Mouse (Mus musculus) forebrain, embryonic 16.5 days (tissue): ENCODE results near the gene Il25. TPM values are rescaled to one million over a fixed set of nuclear protein-coding genes. Genes with fewer than 3 reads are reported as not detected.
A peak's percentile ranks its signal among the peaks of the same experiment; 100 is the strongest.

Experiments used
- ATAC-seq: fragments of 200-750 bp; cut with Nextera tagmentation; 2 replicates; pipeline ENCODE4 v1.8.0; 2017; ENCODE audit warnings: mild to moderate bottlenecking, moderate library complexity
- H3K27ac ChIP-seq: fragments of 300-500 bp; sonication (generic); 2 replicates; pipeline ENCODE4 v1.5.1; 2014; ENCODE audit warnings: low read length, control low read depth
- H3K27me3 ChIP-seq: fragments of 300-500 bp; sonication (generic); replicated peaks from 2 replicates; pipeline ENCODE4 v1.6.1; 2014; ENCODE audit warnings: low read length; ENCODE audit not compliant: control insufficient read depth, insufficient read depth
- H3K36me3 ChIP-seq: fragments of 300-500 bp; sonication (generic); 2 replicates; pipeline ENCODE4 v1.6.1; 2014; ENCODE audit not compliant: control insufficient read depth, insufficient read depth
- H3K4me1 ChIP-seq: fragments of 300-500 bp; sonication (generic); replicated peaks from 2 replicates; pipeline ENCODE4 v1.6.1; 2014; ENCODE audit warnings: low read length; ENCODE audit not compliant: control insufficient read depth, insufficient read depth
- H3K4me2 ChIP-seq: fragments of 300-500 bp; sonication (generic); 2 replicates; pipeline ENCODE4 v1.6.1; 2014; ENCODE audit warnings: mild to moderate bottlenecking, low read length, control low read depth
- H3K4me3 ChIP-seq: fragments of 300-500 bp; sonication (generic); replicated peaks from 2 replicates; pipeline ENCODE4 v1.5.1; 2014; ENCODE audit warnings: mild to moderate bottlenecking, low read length, control low read depth
- H3K9ac ChIP-seq: fragments of 300-500 bp; sonication (generic); replicated peaks from 2 replicates; pipeline ENCODE4 v1.6.1; 2014; ENCODE audit warnings: low read depth, low read length, control low read depth
- H3K9me3 ChIP-seq: fragments of 300-500 bp; sonication (generic); 2 replicates; pipeline ENCODE4 v1.6.1; 2016; ENCODE audit warnings: low read length; ENCODE audit not compliant: control insufficient read depth
- WGBS: fragments of 180-500 bp; shearing (Covaris S2); extraction: QIAGEN DNeasy Blood & Tissue Kit; methylation state at CpG from one replicate; pipeline ENCODE4 v1.1.7; 2014; 5-methylcytosine and 5-hydroxymethylcytosine counted together
- polyA plus RNA-seq: library from polyadenylated mRNA; unstranded; fragments of >200 nt; fragmentation: Nextera tagmentation; extraction: Ambion mirVana; gene quantifications from 2 replicates; pipeline ENCODE4 v1.2.1, GENCODE M21; 2015

Gene Il25
- polyA plus RNA-seq: 0.46 and 0.53 TPM in 2 replicates

DNA sequence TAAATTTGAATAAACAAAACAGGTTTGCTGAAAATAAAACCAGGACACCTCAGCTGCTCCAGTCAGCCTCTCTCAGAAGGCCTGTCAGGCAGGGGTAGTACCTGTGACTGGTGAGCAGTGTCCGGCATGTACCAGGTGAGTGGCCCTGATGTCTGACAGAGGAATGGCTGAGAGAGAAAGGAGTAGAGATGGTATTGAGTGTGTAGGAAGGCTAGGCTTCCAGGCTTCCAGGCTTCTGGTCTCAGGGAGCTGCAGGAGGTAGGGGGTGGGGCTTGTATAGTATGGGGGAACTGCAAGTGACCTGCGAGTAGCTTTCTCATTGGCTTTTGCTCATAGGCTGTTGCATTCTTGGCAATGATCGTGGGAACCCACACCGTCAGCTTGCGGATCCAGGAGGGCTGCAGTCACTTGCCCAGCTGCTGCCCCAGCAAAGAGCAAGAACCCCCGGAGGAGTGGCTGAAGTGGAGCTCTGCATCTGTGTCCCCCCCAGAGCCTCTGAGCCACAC, at the start of gene Il25:
Gene Il25, plus strand, starts transcription at position 51 of the 506 bp plus-strand sequence.
- Histone ChIP-seq H3K27me3 (no peaks in the 10 kb centered on the region), H3K4me2 (no peak within 1 kb of the TSS), H3K4me1 (peaks cover 6% of the 10 kb centered on the region; the same call in 1 of the 2 replicates), H3K4me3 (no peak within 1 kb of the TSS), H3K27ac (no peak within 1 kb of the TSS), H3K9ac (no peak within 1 kb of the TSS), H3K9me3 (no peaks in the 10 kb centered on the region), H3K36me3 (no peaks in the 10 kb centered on the region)
- 29% methylated on average over 6 of the region's 6 CpGs for WGBS
- no peak for ATAC-seq

GRCm38 (mm10) chr14:54883154-54884021, 49.1 kb upstream of the Il25 start, which contains the start of the genes Bcl2l2 and Gm20521:
Gene Bcl2l2 (plus strand): TSS chr14:54883377.
Gene Gm20521 (plus strand): TSS chr14:54883441.
- peak within 1 kb of the TSS; percentile 55 for H3K4me3 ChIP-seq
- peak; percentile 83 for ATAC-seq
- no peaks in the 10 kb centered on the region for H3K27me3 ChIP-seq
- peak within 1 kb of the TSS; percentile 74 for H3K27ac ChIP-seq
- peaks cover 23% of the 10 kb centered on the region for H3K4me1 ChIP-seq
- no peaks in the 10 kb centered on the region for H3K36me3 ChIP-seq
- no peaks in the 10 kb centered on the region for H3K9me3 ChIP-seq
- H3K4me2 ChIP-seq: peak within 1 kb of the TSS; percentile 90
- under 1% methylated on average over 27 of the region's 27 CpGs for WGBS
- peak within 1 kb of the TSS; percentile 69 for H3K9ac ChIP-seq

DNA sequence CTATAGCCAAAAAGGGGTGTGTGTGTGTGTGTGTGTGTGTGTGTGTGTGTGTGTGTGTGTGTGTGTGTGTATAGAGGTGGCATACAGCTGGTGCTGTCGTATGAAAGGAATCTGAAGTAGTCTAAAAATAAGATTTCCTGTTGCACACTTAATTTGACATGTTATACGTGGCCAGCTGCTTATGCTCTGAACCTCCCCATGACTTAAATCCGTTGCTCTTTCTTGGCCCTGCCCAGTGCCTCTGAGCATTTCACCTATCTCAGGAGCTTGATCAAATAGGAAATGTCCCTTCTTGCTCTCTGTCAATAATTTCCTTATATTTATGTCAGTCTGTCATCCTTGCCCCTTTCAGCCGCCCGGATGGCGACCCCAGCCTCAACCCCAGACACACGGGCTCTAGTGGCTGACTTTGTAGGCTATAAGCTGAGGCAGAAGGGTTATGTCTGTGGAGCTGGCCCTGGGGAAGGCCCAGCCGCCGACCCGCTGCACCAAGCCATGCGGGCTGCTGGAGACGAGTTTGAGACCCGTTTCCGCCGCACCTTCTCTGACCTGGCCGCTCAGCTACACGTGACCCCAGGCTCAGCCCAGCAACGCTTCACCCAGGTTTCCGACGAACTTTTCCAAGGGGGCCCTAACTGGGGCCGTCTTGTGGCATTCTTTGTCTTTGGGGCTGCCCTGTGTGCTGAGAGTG, 48.3 kb upstream of the Il25 start:
- peaks cover 23% of the 10 kb centered on the region for H3K4me1 ChIP-seq
- WGBS: 26% methylated on average over 21 of the region's 21 CpGs
- no peak for ATAC-seq
- H3K4me2 ChIP-seq: peak overlapping the region; percentile 90
- peak overlapping the region; percentile 74 for H3K27ac ChIP-seq
- H3K9ac ChIP-seq: peak overlapping the region; percentile 69
- no peaks in the 10 kb centered on the region for H3K27me3 ChIP-seq
- H3K4me3 ChIP-seq: peak overlapping the region; percentile 55
- no peaks in the 10 kb centered on the region for H3K9me3 ChIP-seq
- no peaks in the 10 kb centered on the region for H3K36me3 ChIP-seq

- no peak overlapping the region for H3K4me2 ChIP-seq
These were observed 47.2 kb upstream of the Il25 start for GRCm38 (mm10) chr14:54885309-54885708.

DNA sequence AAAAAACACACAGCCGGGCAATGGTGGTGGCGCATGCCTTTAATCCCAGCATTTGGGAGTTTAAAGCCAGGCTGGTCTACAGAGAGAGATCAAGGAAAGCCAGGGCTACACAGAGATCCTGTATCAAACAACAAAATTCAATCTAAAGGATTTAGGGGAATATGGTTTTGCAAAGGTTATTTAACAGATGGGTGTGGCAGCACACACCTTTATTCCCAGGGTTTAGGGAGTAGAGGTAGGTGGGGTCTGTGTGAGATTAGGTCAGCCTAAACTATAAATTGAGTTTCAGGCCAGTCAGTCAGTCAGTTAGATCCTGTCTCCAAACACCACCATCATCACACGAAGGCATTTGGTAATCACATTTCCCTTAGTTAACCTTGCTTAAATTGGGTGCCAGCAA, 40.3 kb upstream of the Il25 start, which contains the start of gene Pabpn1:
Gene Pabpn1, plus strand, starts transcription at position 301 of the 400 bp plus-strand sequence.
- no peak for ATAC-seq
- H3K9ac ChIP-seq: peak within 1 kb of the TSS; percentile 59; the same call in 1 of the 2 replicates
- H3K4me2 ChIP-seq: peak within 1 kb of the TSS; percentile 59
- WGBS: 95% methylated on average over 3 of the region's 3 CpGs
- H3K36me3 ChIP-seq: peaks cover 12% of the 10 kb centered on the region
- H3K27me3 ChIP-seq: no peaks in the 10 kb centered on the region
- peak within 1 kb of the TSS; percentile 94 for H3K4me3 ChIP-seq
- peaks cover 18% of the 10 kb centered on the region for H3K4me1 ChIP-seq
- no peaks in the 10 kb centered on the region for H3K9me3 ChIP-seq
- H3K27ac ChIP-seq: peak within 1 kb of the TSS; percentile 94

More at GRCm38 (mm10) chr14:54885309-54885708, 47.2 kb upstream of the Il25 start:
- 93% methylated on average over 11 of the region's 11 CpGs for WGBS
- no peak overlapping the region for H3K27ac ChIP-seq
- no peak for ATAC-seq
- H3K4me1 ChIP-seq: peaks cover 23% of the 10 kb centered on the region
- no peak overlapping the region for H3K4me3 ChIP-seq
- no peak overlapping the region for H3K9ac ChIP-seq
- H3K36me3 ChIP-seq: no peaks in the 10 kb centered on the region
- H3K27me3 ChIP-seq: no peaks in the 10 kb centered on the region
- no peaks in the 10 kb centered on the region for H3K9me3 ChIP-seq

DNA sequence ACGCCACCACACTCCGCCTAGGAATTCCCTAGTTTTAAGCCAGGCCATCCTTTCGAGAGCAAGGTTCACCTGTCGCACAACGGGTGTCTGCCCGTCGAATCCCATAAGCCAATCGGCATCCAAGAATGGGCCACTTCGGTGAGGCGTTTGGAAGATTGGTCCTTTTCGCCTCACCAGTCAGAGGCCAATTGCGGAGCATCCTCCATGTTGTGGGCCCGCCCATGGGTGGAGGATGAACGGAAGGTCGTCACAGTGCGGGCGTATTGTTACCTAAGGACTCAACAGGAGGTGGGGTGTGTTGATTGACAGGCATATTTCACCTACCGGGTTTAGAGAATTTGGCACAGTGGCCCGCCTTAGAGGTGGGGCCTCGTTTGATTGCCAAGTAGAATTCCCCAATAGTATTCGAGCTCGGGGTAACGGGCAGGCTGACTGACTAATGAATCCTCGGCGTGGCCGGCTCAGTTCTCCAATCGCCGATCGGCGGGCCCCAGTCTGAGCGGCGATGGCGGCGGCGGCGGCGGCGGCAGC, 38.8 kb upstream of the Il25 start:
- peak; percentile 99 for ATAC-seq
- Histone ChIP-seq H3K9me3 (no peaks in the 10 kb centered on the region), H3K4me2 (peak overlapping the region; percentile 59), H3K27me3 (no peaks in the 10 kb centered on the region), H3K9ac (peak overlapping the region; percentile 91), H3K36me3 (peaks cover 19% of the 10 kb centered on the region), H3K27ac (peak overlapping the region; percentile 95), H3K4me3 (peak overlapping the region; percentile 94), H3K4me1 (peaks cover 18% of the 10 kb centered on the region)
- WGBS: under 1% methylated on average over 38 of the region's 38 CpGs

- Histone ChIP-seq H3K9me3 (no peaks in the 10 kb centered on the region), H3K4me3 (peak overlapping the region; percentile 94), H3K27me3 (no peaks in the 10 kb centered on the region), H3K9ac (peak overlapping the region; percentile 91), H3K4me1 (peaks cover 18% of the 10 kb centered on the region), H3K4me2 (peak overlapping the region; percentile 84), H3K27ac (peak overlapping the region; percentile 95), H3K36me3 (peaks cover 22% of the 10 kb centered on the region)
- peak; percentile 39 for ATAC-seq
- WGBS: 0% methylated on average over 47 of the region's 54 CpGs
These were observed 38.0 kb upstream of the Il25 start for GRCm38 (mm10) chr14:54894296-54895151.

- Histone ChIP-seq H3K4me3 (no peak overlapping the region), H3K27ac (no peak overlapping the region), H3K27me3 (no peaks in the 10 kb centered on the region), H3K9me3 (no peaks in the 10 kb centered on the region), H3K36me3 (peaks cover 22% of the 10 kb centered on the region), H3K4me2 (no peak overlapping the region), H3K9ac (no peak overlapping the region), H3K4me1 (peaks cover 18% of the 10 kb centered on the region)
- ATAC-seq: no peak
- WGBS: 71% methylated on average over 2 of the region's 2 CpGs
These were observed 35.0 kb upstream of the Il25 start for GRCm38 (mm10) chr14:54897445-54897844.
